Mouse (Mus musculus) lung, embryonic 15.5 days (tissue): ENCODE results near the gene B3gnt3. TPM values are rescaled to one million over a fixed set of nuclear protein-coding genes. Genes with fewer than 3 reads are reported as not detected.
"Not testable (repeated sequence)": the region's sequence is repeated elsewhere in the genome, so short reads cannot be mapped to it uniquely, and the experiment has no call there.

Source experiments
- ATAC-seq: fragments of 200-750 bp; cut with Nextera tagmentation; 2 replicates; pipeline ENCODE4 v1.8.0; 2017; ENCODE audit warnings: moderate number of reproducible peaks, borderline replicate concordance; ENCODE audit not compliant: low FRiP score, low TSS enrichment; ENCODE audit errors: extremely low read depth
- H3K27ac ChIP-seq: fragments of 300-500 bp; sonication (generic); 2 replicates; pipeline ENCODE4 v1.5.1; 2015; ENCODE audit warnings: moderate library complexity, mild to moderate bottlenecking, inconsistent platforms
- H3K27me3 ChIP-seq: fragments of 300-500 bp; sonication (generic); 2 replicates; pipeline ENCODE4 v1.6.1; 2015; ENCODE audit warnings: inconsistent platforms
- H3K36me3 ChIP-seq: fragments of 300-500 bp; sonication (generic); 2 replicates; pipeline ENCODE4 v1.6.1; 2015; ENCODE audit warnings: inconsistent platforms
- H3K4me1 ChIP-seq: fragments of 300-500 bp; sonication (generic); 2 replicates; pipeline ENCODE4 v1.6.1; 2015; ENCODE audit warnings: inconsistent platforms
- H3K4me2 ChIP-seq: fragments of 300-500 bp; sonication (generic); 2 replicates; pipeline ENCODE4 v1.6.1; 2015; ENCODE audit warnings: inconsistent platforms, mild to moderate bottlenecking, moderate library complexity
- H3K4me3 ChIP-seq: fragments of 300-500 bp; sonication (generic); 2 replicates; pipeline ENCODE4 v1.5.1; 2015; ENCODE audit warnings: mild to moderate bottlenecking, inconsistent platforms
- H3K9ac ChIP-seq: fragments of 300-500 bp; sonication (generic); 2 replicates; pipeline ENCODE4 v1.6.1; 2015; ENCODE audit warnings: inconsistent platforms
- H3K9me3 ChIP-seq: fragments of 300-500 bp; sonication (generic); 2 replicates; pipeline ENCODE4 v1.6.1; 2016; ENCODE audit warnings: inconsistent platforms
- WGBS: fragments of 180-500 bp; shearing (Covaris S2); methylation state at CpG from one replicate; pipeline ENCODE4 v1.1.7; 2015; 5-methylcytosine and 5-hydroxymethylcytosine counted together
- polyA plus RNA-seq: library from polyadenylated mRNA; unstranded; fragments of >200 nt; fragmentation: Nextera tagmentation; extraction: Ambion mirVana; gene quantifications from 2 replicates; pipeline ENCODE4 v1.2.1, GENCODE M21; 2015

B3gnt3 gene
- 3.3 and 3.6 TPM in 2 replicates for polyA plus RNA-seq

DNA sequence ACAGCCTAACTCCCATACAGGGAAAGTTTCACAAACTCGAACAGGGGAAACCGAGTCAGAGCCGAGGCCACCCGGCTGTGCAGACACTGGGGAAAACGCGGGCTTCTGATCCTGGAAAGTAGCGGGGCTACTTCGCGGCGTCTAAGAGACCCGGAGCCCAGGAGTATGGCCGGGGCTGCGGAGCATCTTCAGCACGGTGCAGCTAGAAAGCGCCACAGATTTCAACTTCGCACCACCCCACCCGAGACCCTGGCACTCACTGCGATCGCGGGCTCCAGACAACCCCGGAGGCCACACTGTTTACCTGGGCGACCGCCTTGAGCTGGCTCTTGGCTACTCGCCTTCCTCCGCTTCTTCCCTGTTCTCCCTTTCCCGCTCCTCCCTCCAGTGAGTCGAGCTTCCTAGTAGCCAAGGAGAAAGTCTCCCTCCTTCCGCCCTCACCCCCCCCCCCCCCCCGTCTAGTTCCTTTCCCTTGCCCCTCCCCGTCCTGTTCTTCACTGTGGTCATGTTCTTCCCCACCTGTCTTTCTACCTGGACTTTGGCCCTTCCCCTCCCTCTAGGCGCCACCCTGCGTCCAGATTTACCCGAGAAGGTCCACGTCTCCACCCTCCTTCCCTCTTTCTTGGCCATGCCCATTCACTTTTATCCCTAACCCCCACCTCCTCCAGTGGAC lies at the start of gene B3gnt3:
B3gnt3 (minus strand) TSS at position 376 of the 673 bp plus-strand sequence.
- ATAC-seq = 0 out of 2 replicates have a peak, but pooled peaks have one; percentile 25
- H3K4me1 ChIP-seq = peaks cover 7% of the 10 kb centered on the region
- H3K9me3 ChIP-seq = no peaks in the 10 kb centered on the region
- peak within 1 kb of the TSS; percentile 31 for H3K4me3 ChIP-seq
- no peaks in the 10 kb centered on the region for H3K36me3 ChIP-seq
- WGBS = 12% methylated on average over 33 of the region's 34 CpGs
- peak within 1 kb of the TSS; percentile 59 for H3K4me2 ChIP-seq
- H3K27me3 ChIP-seq = peaks cover 62% of the 10 kb centered on the region
- H3K27ac ChIP-seq = no peak within 1 kb of the TSS
- no peak within 1 kb of the TSS for H3K9ac ChIP-seq

DNA sequence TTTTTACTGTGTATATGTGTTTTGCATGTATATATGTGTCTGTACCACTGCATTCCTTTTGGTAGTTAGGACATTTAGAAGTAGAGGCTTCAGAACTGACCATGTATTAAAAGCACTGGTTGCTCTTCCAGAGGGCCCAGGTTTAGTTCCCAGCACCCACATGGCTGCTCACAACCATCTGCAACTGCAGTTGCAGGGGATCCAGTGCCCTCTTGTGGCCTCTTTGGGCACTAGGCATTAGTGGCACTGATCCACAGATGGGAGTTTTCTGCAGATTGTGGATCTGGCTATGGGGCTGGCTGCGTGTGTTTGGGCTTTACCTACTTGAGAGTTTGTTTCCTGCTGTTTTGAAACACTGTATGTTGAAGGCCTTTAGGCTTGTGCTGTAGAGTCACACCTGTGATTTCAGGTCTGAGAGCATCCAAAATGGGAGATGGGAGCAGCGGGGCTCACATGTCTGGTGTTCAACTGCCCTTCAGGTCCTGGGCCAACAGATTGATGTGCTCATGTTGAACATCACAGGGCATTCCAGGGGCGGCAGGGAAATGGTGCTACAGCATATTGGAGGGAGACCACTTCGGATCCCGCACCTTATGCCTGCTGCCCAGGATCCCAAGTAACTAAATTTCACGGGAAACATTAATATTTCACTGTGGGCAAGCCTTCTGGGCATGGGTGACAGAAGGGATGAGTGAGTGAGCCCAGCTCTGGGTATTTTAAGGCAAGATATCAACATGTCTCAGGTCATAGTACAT lies 47.9 kb upstream of the B3gnt3 start:
- H3K9ac ChIP-seq, H3K36me3 ChIP-seq, ATAC-seq, H3K4me1 ChIP-seq, H3K27ac ChIP-seq, H3K27me3 ChIP-seq, H3K4me2 ChIP-seq, H3K4me3 ChIP-seq, H3K9me3 ChIP-seq: not testable (repeated sequence)
- WGBS = 72% methylated on average over 6 of the region's 6 CpGs

DNA sequence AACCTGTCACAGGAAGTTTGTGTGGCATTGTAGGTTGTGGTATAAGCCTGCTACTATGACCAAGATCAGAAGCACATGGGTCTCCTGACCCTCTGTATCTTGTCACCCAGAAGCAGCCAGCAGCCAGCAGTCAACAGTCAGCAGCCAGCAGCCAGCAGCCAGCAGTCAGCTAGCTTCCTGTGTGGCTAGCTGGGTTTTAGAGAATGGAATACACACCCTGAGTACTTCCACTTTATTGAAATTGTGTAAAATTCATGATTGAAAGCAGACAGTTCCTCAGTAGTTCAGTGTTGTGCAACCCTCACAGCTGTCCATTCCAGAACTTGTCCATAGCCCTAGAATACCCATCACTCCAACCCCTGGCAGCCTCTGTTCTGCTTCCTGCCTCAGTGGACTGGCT lies 45.5 kb upstream of the B3gnt3 start:
- H3K4me1 ChIP-seq, H3K9ac ChIP-seq, H3K4me2 ChIP-seq, H3K36me3 ChIP-seq, H3K27me3 ChIP-seq, H3K27ac ChIP-seq, ATAC-seq, H3K4me3 ChIP-seq, H3K9me3 ChIP-seq: not testable (repeated sequence)

DNA sequence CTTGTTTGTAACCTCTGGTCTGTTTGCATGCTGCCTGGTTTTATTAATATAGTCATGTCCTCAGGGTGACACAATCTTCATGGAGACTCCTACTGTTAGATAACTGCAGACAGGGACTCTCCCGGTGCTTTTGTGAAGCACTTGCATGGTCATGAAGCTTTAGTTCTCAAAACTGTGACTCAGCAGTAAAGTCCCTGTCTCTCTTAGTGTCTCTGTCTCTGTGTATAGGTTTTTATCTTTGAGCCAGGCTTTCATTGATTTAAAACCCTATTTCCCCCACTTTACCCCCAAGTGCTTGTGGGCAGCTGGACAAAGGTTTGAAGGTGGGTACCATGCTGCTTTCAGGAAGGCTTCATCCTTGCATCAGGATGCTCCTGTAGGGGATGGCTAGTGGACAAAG lies 43.7 kb upstream of the B3gnt3 start:
- H3K36me3 ChIP-seq = no peaks in the 10 kb centered on the region
- peaks cover 5% of the 10 kb centered on the region; the same call in 1 of the 2 replicates for H3K4me1 ChIP-seq
- no peak overlapping the region for H3K4me2 ChIP-seq
- WGBS = 87% methylated on average over 1 of the region's 1 CpGs
- no peaks in the 10 kb centered on the region for H3K9me3 ChIP-seq
- ATAC-seq = no peak
- no peak overlapping the region for H3K27ac ChIP-seq
- H3K4me3 ChIP-seq = no peak overlapping the region
- H3K27me3 ChIP-seq = no peaks in the 10 kb centered on the region
- no peak overlapping the region for H3K9ac ChIP-seq

DNA sequence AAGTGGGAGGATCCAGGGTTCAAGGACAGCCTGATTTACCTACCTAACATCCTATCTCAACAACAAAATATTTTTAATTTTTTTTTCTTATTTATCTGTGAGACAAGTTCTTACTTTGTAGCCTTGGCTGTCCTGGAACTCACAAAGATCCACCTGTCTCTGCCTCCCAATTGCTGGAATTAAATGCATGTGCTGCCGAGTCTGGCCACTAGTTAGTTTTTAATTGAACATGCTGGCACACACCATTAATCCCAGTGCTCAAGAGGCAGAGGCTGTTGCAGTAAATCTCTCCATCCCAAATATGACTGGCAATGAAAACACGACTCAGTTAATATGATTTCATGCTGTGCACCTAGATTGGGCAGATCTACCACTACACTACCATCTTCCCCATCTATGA lies 41.2 kb upstream of the B3gnt3 start:
- no peak for ATAC-seq
- Histone ChIP-seq H3K4me1 (peaks cover 5% of the 10 kb centered on the region; the same call in 1 of the 2 replicates), H3K9me3 (no peaks in the 10 kb centered on the region), H3K36me3 (no peaks in the 10 kb centered on the region), H3K27ac (no peak overlapping the region), H3K4me2 (no peak overlapping the region), H3K9ac (no peak overlapping the region), H3K27me3 (no peaks in the 10 kb centered on the region), H3K4me3 (no peak overlapping the region)
- 65% methylated on average over 2 of the region's 2 CpGs for WGBS

DNA sequence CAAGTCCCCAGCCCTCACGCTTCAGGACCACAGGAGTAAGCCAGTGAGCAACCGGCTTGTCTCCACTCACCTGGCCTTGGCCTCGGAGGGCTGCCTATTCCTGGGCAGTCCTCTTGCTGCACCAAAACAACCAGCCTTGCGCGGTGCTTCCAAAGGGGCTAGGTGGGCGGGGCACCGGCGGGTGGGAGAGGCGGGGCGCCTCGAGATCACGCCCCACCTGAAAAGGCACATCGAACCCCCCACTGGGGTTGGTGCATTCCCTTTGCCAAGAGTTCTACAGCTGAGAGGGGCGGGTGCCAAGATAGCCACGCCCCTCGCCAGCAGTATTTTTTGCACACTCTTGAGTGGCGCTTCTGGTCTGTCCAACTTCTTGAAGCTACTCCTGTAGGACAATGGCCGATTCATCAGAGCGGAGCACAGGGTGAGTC lies 40.1 kb upstream of the B3gnt3 start:
- peak; percentile 80 for ATAC-seq
- Histone ChIP-seq H3K4me1 (peaks cover 5% of the 10 kb centered on the region; the same call in 1 of the 2 replicates), H3K4me2 (peak overlapping the region; percentile 50), H3K27me3 (no peaks in the 10 kb centered on the region), H3K27ac (no peak overlapping the region), H3K9me3 (no peaks in the 10 kb centered on the region), H3K9ac (no peak overlapping the region), H3K36me3 (no peaks in the 10 kb centered on the region), H3K4me3 (peak overlapping the region; percentile 16; the same call in 1 of the 2 replicates)
- WGBS = 4% methylated on average over 19 of the region's 19 CpGs

DNA sequence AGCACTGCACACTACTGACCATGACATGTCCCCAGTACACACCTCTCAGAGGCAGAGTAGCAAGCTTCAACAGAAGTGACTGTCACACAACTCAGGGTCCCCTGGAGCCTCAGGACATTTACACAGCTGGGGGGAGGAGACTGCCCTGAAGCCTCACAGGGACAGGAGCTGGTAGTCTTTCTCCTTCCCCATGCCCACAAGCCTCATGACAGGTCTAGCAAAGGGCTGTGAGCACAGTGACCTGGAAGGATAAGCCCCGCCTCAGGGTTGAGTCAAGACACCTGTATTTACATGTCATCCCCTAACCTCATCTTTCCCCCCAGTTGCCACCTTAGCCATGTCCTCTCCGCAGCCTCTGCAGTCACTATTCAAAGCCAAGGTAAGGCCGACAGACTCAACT lies 39.6 kb upstream of the B3gnt3 start:
- Histone ChIP-seq H3K4me3 (0 out of 2 replicates have a peak overlapping the region, but pooled peaks have one; percentile 16), H3K9me3 (no peaks in the 10 kb centered on the region), H3K27me3 (no peaks in the 10 kb centered on the region), H3K4me2 (peak overlapping the region; percentile 50), H3K4me1 (peaks cover 5% of the 10 kb centered on the region; the same call in 1 of the 2 replicates), H3K9ac (no peak overlapping the region), H3K36me3 (no peaks in the 10 kb centered on the region), H3K27ac (no peak overlapping the region)
- ATAC-seq = no peak
- WGBS = 28% methylated on average over 3 of the region's 3 CpGs

DNA sequence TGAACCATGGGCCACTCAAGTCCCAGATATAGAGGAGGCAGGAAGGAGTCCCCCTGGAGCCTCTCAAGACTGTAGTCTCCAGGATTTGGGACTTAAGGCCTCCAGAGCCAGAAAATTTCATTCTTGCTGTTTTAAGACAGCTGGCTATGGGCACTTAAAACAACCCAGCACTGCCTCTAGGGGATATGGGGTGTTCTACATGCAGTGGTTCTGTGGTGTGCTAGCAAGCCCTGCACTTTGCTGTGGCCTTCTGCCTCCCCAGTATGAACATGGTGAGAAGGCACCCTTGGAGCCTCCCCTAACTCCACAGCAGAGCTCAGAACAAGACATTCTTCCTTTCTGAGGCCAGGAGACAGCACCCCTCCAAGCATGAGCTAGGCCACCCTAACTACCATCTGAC lies 36.7 kb upstream of the B3gnt3 start:
- not testable (repeated sequence) for H3K4me3 ChIP-seq, H3K9me3 ChIP-seq, H3K4me2 ChIP-seq, H3K4me1 ChIP-seq, H3K27ac ChIP-seq, ATAC-seq, H3K36me3 ChIP-seq, H3K27me3 ChIP-seq, H3K9ac ChIP-seq

DNA sequence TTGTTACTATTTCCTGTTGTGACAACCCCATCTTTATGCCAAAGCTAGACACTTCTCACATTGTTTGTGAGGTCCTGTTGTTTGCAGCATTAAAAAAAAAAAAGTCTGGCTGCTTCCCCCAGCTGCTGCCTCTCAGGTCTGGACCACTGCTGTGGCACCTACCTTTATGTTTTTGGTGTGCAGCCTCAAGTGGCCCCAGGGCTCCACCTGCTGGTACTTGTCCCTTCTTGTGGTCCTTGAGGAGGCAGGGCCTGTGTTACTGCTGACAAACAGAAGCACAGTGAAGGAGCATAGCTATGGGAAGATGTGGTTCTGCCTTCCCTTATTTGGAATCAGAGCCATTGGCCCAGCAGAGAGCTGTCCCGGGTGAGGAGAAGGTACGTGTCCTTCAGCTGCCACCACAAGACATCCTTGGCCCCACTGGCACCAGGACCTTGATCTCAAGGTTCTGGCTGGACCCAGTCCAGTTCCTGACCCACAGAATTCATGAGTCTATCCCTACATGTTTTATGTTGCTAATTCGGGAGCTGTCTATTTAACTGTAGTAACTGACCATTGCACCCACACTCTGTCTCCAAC lies 30.2 kb upstream of the B3gnt3 start:
- WGBS = 42% methylated on average over 3 of the region's 3 CpGs
- ATAC-seq = no peak
- peaks cover 11% of the 10 kb centered on the region for H3K27me3 ChIP-seq

DNA sequence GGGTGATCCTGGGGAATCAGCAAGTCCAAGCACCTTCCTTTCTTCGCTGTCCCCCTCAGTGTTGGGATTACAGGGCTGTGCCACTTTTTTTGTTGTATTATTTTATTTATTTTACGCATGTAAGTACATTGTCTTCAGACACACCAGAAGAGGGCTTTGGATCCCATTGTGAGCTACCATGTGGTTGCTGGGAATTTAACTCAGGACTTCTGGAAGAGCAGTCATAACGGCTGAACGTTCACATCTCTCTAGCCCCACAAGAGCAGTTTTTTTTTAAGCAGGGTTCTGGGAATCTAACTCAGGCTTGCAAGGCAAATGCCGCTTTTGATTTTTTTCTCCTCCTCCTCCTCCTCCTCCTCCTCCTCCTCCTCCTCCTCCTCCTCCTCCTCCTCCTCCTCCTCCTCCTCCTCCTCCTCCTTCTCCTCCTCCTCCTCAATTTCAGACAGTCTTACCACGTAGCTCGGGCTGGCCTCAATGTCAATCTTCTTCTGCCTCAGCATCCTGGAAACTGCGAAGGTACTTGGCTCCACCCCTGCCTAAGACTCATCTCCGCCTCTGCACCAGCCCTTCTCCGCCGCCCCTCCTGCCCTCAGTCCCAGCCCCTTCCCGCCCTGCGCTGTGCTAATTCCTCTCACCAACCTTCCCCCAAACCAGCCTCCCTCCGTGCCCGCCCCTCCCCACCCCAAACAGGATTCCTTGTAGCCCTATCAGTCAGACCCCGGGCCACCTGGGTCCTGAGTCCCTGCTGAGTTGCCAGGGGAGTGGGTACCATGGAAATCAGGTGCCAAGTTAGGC lies 27.4 kb upstream of the B3gnt3 start:
- no peak overlapping the region for H3K27ac ChIP-seq
- H3K9me3 ChIP-seq = no peaks in the 10 kb centered on the region
- H3K4me2 ChIP-seq = peak overlapping the region; percentile 56
- H3K27me3 ChIP-seq = peaks cover 32% of the 10 kb centered on the region
- WGBS = 3% methylated on average over 15 of the region's 16 CpGs
- no peak overlapping the region for H3K9ac ChIP-seq
- H3K4me1 ChIP-seq = peaks cover 10% of the 10 kb centered on the region; the same call in 1 of the 2 replicates
- H3K36me3 ChIP-seq = no peaks in the 10 kb centered on the region
- H3K4me3 ChIP-seq = peak overlapping the region; percentile 16; the same call in 1 of the 2 replicates
- no peak for ATAC-seq

More for the DNA sequence above, 30.2 kb upstream of the B3gnt3 start:
- Histone ChIP-seq H3K27ac (no peak overlapping the region), H3K4me2 (no peak overlapping the region), H3K9ac (no peak overlapping the region), H3K36me3 (no peaks in the 10 kb centered on the region), H3K4me1 (peaks cover 10% of the 10 kb centered on the region; the same call in 1 of the 2 replicates), H3K9me3 (no peaks in the 10 kb centered on the region), H3K4me3 (no peak overlapping the region)

DNA sequence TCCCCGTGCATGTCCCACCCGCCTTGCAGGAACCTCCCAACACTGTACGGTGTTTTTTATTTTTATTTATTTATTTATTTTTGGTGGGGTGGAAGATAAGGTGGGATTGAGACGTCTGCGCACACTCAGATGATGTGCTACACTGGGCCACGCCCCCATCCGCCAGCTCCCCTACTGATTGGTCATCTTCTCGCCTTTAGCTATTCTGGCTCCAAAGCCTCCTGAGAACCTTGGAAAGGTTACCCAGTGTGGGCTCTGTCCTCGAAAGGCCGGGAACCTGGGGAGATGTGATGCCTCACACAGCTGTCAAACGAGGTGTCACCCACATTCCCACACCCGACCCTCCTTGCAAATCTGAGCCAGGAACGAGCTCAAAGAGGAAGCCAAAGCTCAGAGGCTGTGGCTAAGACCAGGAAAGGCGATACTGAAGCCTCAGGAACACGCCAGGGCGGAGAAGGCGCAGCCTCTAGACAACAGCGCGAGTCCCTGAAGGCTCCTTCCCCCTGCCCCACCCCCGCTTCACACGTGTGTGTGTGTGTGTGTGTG lies 26.7 kb upstream of the B3gnt3 start:
- Histone ChIP-seq H3K4me3 (peak overlapping the region; percentile 16; the same call in 1 of the 2 replicates), H3K9ac (no peak overlapping the region), H3K9me3 (no peaks in the 10 kb centered on the region), H3K4me1 (peaks cover 10% of the 10 kb centered on the region; the same call in 1 of the 2 replicates), H3K36me3 (no peaks in the 10 kb centered on the region), H3K4me2 (peak overlapping the region; percentile 56), H3K27ac (no peak overlapping the region), H3K27me3 (peaks cover 35% of the 10 kb centered on the region)
- 8% methylated on average over 19 of the region's 21 CpGs for WGBS
- no peak; the same call in 1 of the 2 replicates for ATAC-seq
